Mouse (Mus musculus) cerebellum, postnatal 25 days (tissue): ENCODE data around the gene Lsp1.

ENCODE experiments used
- DNase-seq, 2 experiments: peaks; one replicate each; pipeline ENCODE4 v3.0.0; 2021; ENCODE audit warnings: mixed read lengths in 2 of 2

Lsp1 gene

GRCm38 (mm10) chr7:142507453-142507852 lies 46.8 kb downstream of the Lsp1 start:
- no peak for DNase-seq

DNA sequence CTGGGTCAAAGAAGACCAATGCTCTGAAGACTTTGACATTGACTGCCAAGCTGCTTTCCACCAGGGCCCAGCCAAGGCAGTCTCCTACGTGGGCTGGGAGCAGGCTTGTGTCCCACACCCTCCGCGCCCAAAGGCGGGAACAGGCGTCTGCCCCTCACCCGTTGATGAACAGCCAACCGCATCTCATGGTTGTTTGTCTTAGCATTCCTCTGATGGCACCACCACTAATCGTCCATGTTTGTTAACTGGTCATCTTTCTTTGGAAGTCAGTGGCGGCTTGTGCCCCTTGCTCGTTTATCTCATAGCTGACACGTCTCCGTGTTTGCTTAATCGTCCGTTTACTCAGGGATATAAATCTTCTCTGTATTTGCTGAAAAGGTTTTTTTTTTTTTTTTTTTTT lies 48.9 kb downstream of the Lsp1 start:
- no peak for DNase-seq

GRCm38 (mm10) chr7:142510021-142510777 lies 49.6 kb downstream of the Lsp1 start:
- DNase-seq = no peak

DNA sequence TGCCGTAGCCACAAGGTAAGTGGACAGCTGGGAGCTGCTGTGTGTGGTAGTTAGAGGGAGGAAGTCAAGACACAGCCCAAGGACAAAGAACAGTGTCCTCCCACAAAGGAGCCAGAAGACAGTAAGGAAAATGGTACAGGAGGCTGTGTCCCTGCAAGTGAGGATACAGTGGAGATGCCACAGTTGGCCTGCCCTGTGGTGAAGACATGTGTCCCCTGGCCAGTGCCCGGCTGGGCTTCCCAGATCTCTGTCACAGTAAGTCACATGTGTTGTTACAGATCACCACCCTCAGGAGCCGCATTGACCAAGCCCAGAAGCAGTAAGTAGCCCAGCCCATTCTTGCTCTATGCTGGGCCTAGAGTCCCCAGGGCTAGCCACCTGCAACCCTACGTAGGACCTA lies 53.4 kb downstream of the Lsp1 start:
- no peak for DNase-seq

DNA sequence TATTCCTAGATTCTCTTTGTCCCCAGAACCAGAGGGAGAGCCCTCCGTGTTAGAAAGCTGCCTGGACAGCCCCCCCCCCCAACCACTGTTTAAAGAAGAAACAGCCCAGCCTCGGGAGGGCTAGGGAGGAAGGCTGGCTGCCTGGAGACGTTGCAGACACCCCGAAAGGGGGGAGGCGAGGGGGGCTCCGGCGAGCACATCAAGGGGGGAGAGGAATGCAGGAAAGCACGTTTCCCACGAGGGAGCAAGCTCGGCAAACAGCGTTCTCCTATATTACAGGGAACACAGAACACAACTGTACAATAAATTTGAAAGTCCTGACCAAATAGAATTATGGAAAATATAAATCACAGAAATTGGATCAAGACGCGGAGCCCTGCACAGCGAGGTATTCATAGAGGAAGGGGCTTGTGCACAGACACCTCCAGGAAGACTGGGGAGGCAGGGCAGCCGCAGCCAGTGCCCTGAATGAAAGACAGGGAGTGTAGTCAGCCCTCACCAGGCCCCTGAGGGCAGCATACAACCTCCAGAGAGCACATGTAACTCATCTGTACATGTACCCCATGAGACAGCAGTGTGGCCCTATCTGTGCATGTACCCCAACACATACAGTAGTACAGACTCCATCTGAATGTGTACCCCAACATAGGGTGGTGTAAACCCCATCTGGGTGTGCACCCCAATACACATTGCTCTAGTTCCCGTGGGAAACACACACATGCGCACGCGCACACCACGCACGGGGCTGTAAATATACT lies 55.8 kb downstream of the Lsp1 start:
- no peak for DNase-seq

DNA sequence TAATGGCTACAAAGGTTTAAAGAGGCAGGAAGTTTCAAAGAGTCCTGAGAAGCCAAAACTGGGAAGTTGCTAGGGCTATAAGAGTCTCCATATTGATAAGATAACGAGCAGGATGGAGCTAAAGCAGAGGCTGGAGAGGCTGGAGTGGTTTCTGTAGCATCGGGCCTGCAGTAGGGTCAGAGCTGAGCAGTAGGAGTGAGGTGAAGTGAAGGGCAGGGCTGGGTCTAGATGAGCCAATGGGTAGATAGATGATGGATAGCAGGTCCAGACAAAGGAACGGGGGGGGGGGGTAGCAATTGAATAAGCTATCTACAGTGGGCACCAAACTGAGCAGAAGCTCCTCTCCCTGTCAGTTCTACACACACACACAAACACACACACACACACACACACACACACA lies 56.9 kb downstream of the Lsp1 start:
- no peak for DNase-seq

DNA sequence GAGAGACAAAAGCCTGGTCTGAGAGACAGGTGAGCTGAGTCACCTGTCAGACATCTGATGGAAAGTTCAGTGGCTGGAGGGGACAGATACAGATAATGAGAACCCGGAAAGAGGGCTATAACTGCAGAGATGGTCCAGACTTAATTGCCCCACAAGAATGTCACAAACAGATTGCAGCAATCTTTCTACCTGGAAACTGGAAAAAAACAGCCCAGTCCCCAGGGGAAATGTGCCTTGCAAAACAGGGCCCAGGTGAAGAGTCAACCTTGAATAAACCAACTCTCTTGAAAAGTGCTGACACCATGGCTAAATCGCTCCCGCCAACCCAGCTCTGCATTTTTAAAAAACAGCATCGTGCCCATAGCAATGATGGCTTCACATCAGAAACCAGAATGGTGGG lies 59.7 kb downstream of the Lsp1 start:
- no peak for DNase-seq

GRCm38 (mm10) chr7:142522352-142522751 lies 61.7 kb downstream of the Lsp1 start:
- peak in 1 of 2 experiments; percentile 59 for DNase-seq

DNA sequence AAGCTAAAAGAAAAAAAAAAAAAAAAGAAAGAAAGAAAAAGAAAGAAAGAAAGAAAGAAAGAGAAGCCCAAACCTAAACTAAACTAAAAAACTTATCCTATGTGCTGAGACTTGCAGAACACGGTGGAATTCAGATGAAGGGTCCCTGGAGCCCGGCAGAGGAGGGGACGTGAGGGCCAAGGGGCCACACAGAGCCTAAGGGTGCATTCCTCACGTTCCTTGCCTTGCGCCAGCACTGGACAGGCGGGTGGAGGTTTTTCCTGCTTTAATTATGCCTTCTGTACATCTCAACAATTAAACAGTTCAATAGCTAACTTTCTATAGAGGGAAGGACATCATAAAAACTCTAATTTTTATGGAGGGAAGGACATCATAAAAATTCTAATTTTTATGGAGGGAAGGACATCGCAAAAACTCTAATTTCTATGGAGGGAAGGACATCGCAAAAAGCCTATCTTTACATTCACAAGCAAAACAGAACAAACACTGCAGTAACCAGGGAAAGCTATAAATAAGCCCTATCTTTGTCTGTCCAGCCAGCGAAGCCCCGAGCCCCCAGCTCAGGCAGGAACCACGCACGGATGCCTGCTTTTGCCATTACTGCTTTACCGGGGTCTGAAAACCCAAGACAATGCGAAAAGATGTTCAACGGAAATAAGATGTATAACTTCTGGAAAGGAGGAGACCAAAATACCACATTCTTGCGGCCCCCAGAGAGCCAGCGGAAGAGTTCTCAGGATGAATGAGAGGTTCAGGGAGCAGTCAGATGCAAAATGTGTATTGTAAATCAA lies 62.8 kb downstream of the Lsp1 start:
- no peak for DNase-seq

DNA sequence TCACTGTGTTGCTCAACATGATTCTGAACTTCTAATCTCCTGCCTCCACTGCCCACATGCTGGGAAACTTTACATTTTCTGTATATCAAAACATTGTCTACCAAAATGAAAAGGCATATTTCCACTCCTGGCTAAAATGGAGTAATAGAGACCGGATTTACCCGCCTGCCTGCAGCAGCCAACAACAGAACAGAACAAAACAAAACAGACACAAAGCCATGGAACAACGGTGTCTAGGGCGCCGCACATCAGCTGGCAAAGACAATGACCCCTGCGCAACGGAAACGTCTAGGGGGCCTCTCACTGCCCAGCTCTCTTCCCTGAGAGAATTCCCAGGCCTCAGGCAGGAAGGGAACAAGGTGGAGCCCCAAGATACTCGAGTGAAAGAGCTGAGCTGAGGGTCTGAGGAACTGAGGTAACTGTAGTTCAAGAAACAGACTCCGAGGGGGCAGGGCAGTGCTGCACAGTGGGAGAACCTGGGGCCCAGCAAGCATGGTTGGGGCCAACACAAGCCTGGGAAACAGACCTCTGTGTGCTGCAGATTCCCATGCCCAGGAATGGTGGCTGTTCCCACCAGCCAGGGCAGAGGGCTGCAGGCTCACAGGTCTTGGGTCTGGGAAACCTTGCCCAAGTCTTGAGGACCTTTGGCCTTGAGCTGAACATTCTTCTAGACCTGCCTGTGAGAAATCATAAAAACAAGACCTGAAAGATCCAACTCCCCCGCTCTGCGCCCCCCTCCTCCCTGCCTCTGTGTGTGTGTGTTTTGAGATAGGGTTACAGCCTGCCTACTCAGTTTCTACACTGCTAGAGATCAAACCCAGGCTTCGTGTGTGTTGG lies 65.0 kb downstream of the Lsp1 start:
- DNase-seq = no peak

DNA sequence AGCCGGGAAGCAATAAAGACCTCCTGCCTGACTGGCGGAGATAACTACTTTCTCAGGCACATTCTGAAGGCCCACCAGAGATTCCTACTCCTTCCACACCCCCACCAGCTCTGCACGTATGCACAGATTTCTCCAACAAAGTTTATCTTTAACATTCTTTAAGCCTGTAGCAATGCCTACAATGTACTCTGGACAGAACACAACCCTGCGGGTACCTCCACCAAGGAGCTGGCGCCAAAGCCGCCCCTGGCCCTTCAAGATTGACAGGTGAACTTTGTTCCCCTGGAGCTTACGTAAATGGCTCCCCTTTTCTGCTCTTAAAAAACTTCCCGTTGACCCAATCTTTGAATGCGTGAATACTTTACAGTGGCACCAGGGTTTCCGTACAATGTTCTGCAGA lies 68.7 kb downstream of the Lsp1 start:
- DNase-seq = no peak

- DNase-seq = no peak
Measured at GRCm38 (mm10) chr7:142531973-142532521, 71.4 kb downstream of the Lsp1 start.

- no peak for DNase-seq
Measured at GRCm38 (mm10) chr7:142532671-142533058, 72.1 kb downstream of the Lsp1 start, which contains the start of gene Mrpl23. Gene Mrpl23, plus strand, starts transcription at chr7:142532686.

GRCm38 (mm10) chr7:142533059-142533855 lies 72.6 kb downstream of the Lsp1 start:
- DNase-seq = peak; percentile 95 to 96

- DNase-seq = no peak
Measured at GRCm38 (mm10) chr7:142535116-142535515, 74.5 kb downstream of the Lsp1 start.

DNA sequence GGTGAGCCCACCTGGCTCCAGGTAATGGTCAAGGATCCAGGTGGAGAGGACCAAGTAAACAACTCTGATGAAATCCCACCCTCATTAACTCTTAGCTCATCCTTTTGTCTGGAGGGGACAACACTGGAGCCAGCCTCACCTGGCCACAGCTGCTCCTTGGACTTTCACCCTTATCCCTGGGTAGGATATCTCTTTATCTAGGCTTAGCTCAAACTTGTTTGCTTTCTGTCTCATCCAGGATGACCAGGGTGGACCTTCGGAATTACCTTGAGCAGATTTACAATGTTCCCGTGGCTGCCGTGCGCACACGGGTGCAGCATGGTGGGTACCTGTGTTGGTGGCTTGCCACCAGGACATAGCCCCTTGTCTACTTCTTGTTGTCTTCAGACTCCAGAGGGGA lies 75.2 kb downstream of the Lsp1 start:
- no peak for DNase-seq

GRCm38 (mm10) chr7:142537181-142537580 lies 76.6 kb downstream of the Lsp1 start:
- DNase-seq = no peak

- DNase-seq = peak; percentile 78 to 88
Measured at GRCm38 (mm10) chr7:142537879-142538278, 77.3 kb downstream of the Lsp1 start.

DNA sequence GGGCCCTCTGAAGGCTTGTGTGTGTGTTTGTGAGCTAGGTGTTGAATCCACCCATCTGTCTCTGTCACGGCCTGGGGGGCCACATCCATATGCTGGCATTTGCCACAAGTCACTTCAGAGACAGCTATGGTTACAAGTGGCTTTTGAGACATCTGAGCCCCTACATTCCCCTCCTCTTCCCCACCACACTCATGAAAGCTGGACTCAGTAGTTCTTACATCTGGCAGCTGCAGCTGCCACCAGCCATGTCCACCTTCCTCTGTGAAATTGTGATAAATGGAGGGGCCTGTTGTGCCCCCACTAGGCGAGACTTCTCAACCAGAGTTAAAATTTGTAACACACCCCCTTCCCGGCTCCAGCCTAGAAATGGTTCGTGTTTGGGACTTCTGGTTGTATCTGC lies 77.7 kb downstream of the Lsp1 start:
- no peak for DNase-seq

DNA sequence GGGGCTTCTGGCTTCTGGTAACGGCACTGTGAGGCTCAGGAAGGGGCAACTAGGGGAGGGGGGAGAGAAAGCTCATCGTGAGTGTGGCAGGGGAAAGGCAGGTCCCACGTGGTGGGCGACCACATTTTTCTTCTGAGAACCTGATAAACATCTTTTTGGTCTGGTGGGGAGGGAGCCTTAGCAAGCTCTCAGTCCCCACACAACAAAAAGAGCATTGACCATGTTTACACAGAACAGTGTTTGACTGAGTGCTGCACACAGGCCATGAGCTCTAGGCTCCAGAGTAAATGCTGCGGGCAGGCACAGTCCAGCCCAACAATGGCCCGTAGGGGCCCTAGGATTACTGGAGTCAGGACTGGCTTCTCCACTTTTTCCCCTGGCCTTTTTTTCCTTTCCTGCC lies 78.2 kb downstream of the Lsp1 start:
- DNase-seq = no peak

- DNase-seq = no peak
Measured at GRCm38 (mm10) chr7:142539828-142540227, 79.2 kb downstream of the Lsp1 start.
